Mouse (Mus musculus) heart, postnatal 14 days (tissue): ENCODE data around the gene Gm2115. TPM values are rescaled to one million over a fixed set of nuclear protein-coding genes. Genes with fewer than 3 reads are reported as not detected.
A peak's percentile ranks its signal among the peaks of the same experiment; 100 is the strongest.

Experiments used
- DNase-seq, 2 experiments: peaks; one replicate each; pipeline ENCODE4 v3.0.0; 2021 to 2022
- intact Hi-C: fragments of 180-260 bp; cut with DNase I; formaldehyde crosslinking; loops from one replicate; pipeline ENCODE4 v1.15.1; 2025
- total RNA-seq, 2 experiments: library from RNA; stranded (reverse); gene quantifications; 2 replicates each; pipeline ENCODE4 v1.2.3; 2021

The Gm2115 gene
- total RNA-seq, 2 experiments from 2014 or later, result 0.12 to 0.29 TPM

- intact Hi-C loops, result no loop called here
- no peak for DNase-seq
These were observed 56.3 kb downstream of the Gm2115 start for GRCm38 (mm10) chr7:84585086-84585485.

GRCm38 (mm10) chr7:84586360-84587100 lies 57.8 kb downstream of the Gm2115 start:
- intact Hi-C loops, result no loop called here
- no peak for DNase-seq

- DNase-seq, result no peak
- intact Hi-C loops, result no loop called here
These were observed 58.5 kb downstream of the Gm2115 start for GRCm38 (mm10) chr7:84587101-84587783.

GRCm38 (mm10) chr7:84590622-84591021 lies 61.9 kb downstream of the Gm2115 start:
- intact Hi-C loops, result no loop called here
- DNase-seq, result no peak

- no peak for DNase-seq
- intact Hi-C loops, result no loop called here
These were observed 62.6 kb downstream of the Gm2115 start for GRCm38 (mm10) chr7:84591347-84591746.

GRCm38 (mm10) chr7:84594087-84594916 lies 65.5 kb downstream of the Gm2115 start:
- peak; percentile 6 to 37 for DNase-seq
- intact Hi-C loops, result no loop called here

- DNase-seq, result no peak
- intact Hi-C loops, result loop anchor here (1.0 to 5.0 kb wide), 3 partner anchors 151 to 202 kb away; no protein-coding TSS in a partner anchor
These were observed 66.2 kb downstream of the Gm2115 start for GRCm38 (mm10) chr7:84594917-84595303.

GRCm38 (mm10) chr7:84596002-84596401 lies 67.2 kb downstream of the Gm2115 start:
- no peak for DNase-seq
- intact Hi-C loops, result loop anchor here (5.0 kb wide), 1 partner anchor 201 kb away; no protein-coding TSS in a partner anchor

- DNase-seq, result no peak
- intact Hi-C loops, result loop anchor here (5.0 kb wide), 1 partner anchor 201 kb away; no protein-coding TSS in a partner anchor
These were observed 67.9 kb downstream of the Gm2115 start for GRCm38 (mm10) chr7:84596633-84597032.

GRCm38 (mm10) chr7:84600631-84601030 lies 71.9 kb downstream of the Gm2115 start:
- no peak for DNase-seq
- intact Hi-C loops, result loop anchor here (2.0 kb wide), 1 partner anchor 88 kb away; the partner anchor contains the start of gene Zfand6

GRCm38 (mm10) chr7:84601331-84601730 lies 72.6 kb downstream of the Gm2115 start:
- DNase-seq, result no peak
- intact Hi-C loops, result loop anchor here (2.0 kb wide), 1 partner anchor 87 kb away; the partner anchor contains the start of gene Zfand6

- no peak for DNase-seq
- intact Hi-C loops, result no loop called here
These were observed 75.7 kb downstream of the Gm2115 start for GRCm38 (mm10) chr7:84604501-84604900.

GRCm38 (mm10) chr7:84605033-84605687 lies 76.4 kb downstream of the Gm2115 start:
- no peak for DNase-seq
- intact Hi-C loops, result no loop called here

GRCm38 (mm10) chr7:84605704-84606292 lies 77.0 kb downstream of the Gm2115 start:
- intact Hi-C loops, result no loop called here

GRCm38 (mm10) chr7:84606293-84606749 lies 77.6 kb downstream of the Gm2115 start, which contains the start of gene Fah:
Fah (minus strand) TSS chr7:84606722.
- intact Hi-C loops, result no loop called here
- DNase-seq, result peak; percentile 29 to 55

More at GRCm38 (mm10) chr7:84605704-84606292, 77.0 kb downstream of the Gm2115 start:
- peak; percentile 77 to 79 for DNase-seq

GRCm38 (mm10) chr7:84611609-84612008 lies 82.9 kb downstream of the Gm2115 start:
- intact Hi-C loops, result no loop called here

GRCm38 (mm10) chr7:84612445-84612844 lies 83.7 kb downstream of the Gm2115 start:
- intact Hi-C loops, result no loop called here
- DNase-seq, result no peak

More at GRCm38 (mm10) chr7:84611609-84612008, 82.9 kb downstream of the Gm2115 start:
- DNase-seq, result no peak

- DNase-seq, result no peak
- intact Hi-C loops, result no loop called here
These were observed 90.2 kb downstream of the Gm2115 start for GRCm38 (mm10) chr7:84618951-84619350.

- intact Hi-C loops, result no loop called here
- no peak for DNase-seq
These were observed 92.2 kb downstream of the Gm2115 start for GRCm38 (mm10) chr7:84620956-84621355.
